Mouse (Mus musculus): ENCODE measurements at regions not wholly inside any gene's neighbourhood (a gene's known extent, or its start where the extent isn't known, plus 50 kb on each side); places are given as distances from the start of the nearest gene placed in this dataset.

DNA sequence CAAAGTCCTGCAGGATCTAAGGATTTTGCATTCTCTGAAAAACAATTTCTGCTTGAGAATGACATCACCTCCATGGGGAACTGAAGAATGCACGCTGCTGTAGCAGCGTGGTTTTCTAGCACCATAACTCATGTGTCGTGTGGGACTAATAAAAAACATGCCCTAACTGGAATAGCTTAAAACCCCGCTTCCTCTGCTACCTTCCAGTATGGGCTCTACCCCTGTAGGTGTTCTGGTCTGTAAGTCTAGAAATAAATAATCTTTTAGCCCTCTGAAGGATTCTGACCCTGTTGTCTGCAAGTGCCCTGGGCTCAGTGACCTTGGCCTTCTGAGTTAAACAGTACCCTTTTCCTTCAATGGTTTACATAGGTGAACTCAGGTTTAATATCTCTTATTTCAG is 282.8 kb downstream of the Stim2 start:
- H3K4me1 ChIP-seq (ENCODE audit: control insufficient read depth, insufficient read depth, low read length): no peaks in the 10 kb centered on the region
- TF ChIP-seq CTCF (IDR thresholded peaks at IDR 0.05; ENCODE audit: insufficient read depth, low read length): no peak
- no peak for TF ChIP-seq POLR2A (IDR thresholded peaks at IDR 0.05; ENCODE audit: borderline replicate concordance, extremely low read depth, low read depth, low read length)
- 66% methylated on average over 4 of the region's 4 CpGs for WGBS
- no peak for DNase-seq
- no peak overlapping the region for H3K4me3 ChIP-seq (replicated peaks; ENCODE audit: extremely low read depth, low read depth, low read length)

DNA sequence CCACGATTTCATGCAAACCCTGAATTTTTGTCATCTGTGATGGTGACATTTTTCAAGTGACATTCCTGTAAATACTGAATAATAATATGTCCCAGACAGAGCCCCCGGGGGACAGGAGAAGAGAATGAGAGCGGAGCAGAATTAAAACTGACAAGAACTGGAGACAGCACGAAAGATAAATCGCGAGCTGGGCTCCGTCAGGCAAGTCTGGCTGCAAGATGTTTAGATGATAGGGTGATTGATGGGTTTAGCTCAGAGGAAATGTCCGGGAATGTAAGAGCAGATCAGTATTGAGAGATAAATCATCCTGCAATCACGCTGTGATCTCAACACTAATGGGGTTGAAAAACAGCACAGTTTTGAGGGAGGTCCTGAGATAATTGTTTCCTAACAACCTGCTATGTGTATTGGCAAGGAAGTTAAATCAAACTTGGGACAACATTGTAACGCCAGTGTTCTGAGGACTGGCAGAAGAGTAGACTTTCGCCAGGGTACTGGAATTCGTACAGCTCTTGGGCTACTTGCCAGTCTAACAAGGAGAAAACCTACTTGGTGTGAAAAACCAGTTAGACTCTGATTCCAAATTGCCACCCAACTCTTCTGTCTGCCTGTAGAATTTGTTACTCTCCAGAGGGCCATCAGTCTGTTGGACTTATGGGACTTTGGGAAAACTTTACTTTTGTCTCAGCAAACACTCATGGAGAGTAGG is 292.2 kb downstream of the Stim2 start:
- Histone ChIP-seq H3K4me3 (replicated peaks; ENCODE audit: extremely low read depth, low read depth, low read length) (no peak overlapping the region), H3K4me1 (ENCODE audit: control insufficient read depth, insufficient read depth, low read length) (peaks cover 3% of the 10 kb centered on the region; the same call in 1 of the 2 replicates)
- TF ChIP-seq POLR2A (IDR thresholded peaks at IDR 0.05; ENCODE audit: borderline replicate concordance, extremely low read depth, low read depth, low read length): no peak
- no peak for TF ChIP-seq CTCF (IDR thresholded peaks at IDR 0.05; ENCODE audit: insufficient read depth, low read length)
- no peak for DNase-seq
- WGBS: 19% methylated on average over 12 of the region's 12 CpGs

DNA sequence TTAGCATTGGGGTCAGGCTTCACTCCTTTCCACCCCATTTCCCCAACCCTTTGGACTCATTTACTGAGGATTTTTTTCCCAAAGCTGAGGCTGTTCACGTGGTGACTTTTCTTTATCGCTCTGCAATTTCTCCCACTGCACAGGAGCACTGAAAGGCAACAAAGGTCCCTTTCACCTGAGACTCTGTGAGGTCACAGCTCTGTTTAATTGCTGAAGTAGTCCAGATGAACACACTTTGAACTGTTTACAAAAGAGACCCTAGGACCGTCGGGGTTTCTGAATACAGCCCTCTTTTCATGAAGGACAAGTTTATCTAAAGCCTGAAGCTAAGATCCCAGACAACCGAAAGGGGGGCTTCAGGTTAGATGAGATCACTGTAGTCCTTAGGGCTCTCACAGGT is 293.6 kb downstream of the Stim2 start:
- DNase-seq: no peak
- 38% methylated on average over 5 of the region's 5 CpGs for WGBS

DNA sequence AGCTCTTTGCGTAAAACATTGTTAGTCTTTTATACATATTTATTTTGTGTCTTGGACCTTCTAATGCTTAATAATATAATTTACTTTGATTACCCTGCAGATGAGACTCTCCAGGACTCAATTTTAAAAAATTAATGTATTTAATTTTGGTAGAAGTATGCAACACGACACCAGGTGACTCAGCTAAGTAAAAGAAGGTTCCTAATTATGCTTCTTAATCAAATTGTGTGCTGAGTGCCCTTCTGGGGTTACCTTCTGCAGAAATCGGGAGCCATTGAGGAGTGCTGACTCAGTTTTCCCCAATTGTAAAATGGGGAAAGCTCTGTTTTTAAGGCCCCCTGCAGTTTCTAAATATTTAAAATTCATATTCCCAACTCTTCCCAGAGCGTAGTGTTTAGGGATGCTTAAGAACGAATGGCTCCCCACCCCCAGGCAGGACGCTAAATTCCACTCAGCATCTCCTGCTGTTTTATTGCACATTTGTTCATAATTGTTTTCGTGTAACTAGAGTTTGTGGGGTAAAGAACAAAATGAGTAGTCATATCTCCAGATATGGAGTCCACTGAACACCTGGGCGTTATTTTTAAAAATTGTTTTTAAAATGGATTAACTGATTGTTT is 315.5 kb downstream of the Stim2 start:
- H3K4me3 ChIP-seq (replicated peaks; ENCODE audit: extremely low read depth, low read depth, low read length): no peak overlapping the region
- WGBS: 82% methylated on average over 8 of the region's 8 CpGs
- TF ChIP-seq POLR2A (IDR thresholded peaks at IDR 0.05; ENCODE audit: borderline replicate concordance, extremely low read depth, low read depth, low read length) (no peak), CTCF (IDR thresholded peaks at IDR 0.05; ENCODE audit: insufficient read depth, low read length) (no peak)
- no peaks in the 10 kb centered on the region for H3K4me1 ChIP-seq (ENCODE audit: control insufficient read depth, insufficient read depth, low read length)
- no peak for DNase-seq

More for the DNA sequence above, 293.6 kb downstream of the Stim2 start:
- TF ChIP-seq POLR2A (IDR thresholded peaks at IDR 0.05; ENCODE audit: borderline replicate concordance, extremely low read depth, low read depth, low read length): no peak
- TF ChIP-seq CTCF (IDR thresholded peaks at IDR 0.05; ENCODE audit: insufficient read depth, low read length): no peak
- H3K4me3 ChIP-seq (replicated peaks; ENCODE audit: extremely low read depth, low read depth, low read length): no peak overlapping the region
- H3K4me1 ChIP-seq (ENCODE audit: control insufficient read depth, insufficient read depth, low read length): peaks cover 3% of the 10 kb centered on the region; the same call in 1 of the 2 replicates

DNA sequence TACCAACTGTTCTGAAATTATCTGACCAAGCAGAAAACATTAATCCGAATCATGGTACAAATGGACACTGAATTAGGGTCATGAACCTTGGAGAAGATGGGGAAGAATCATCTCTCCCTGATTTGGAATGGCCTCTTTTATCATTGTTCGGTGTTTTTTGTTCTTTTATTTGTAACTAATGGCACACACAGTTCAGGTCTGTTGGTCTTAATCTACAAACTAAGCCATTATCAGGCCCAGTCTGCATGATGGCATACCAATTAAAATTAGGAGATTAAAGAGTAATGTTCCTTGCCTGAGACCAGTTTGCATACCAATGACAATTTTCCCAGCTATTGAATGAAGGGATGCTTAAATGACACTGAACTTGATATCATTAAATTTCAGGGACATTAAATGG is 332.1 kb downstream of the Stim2 start:
- no peak for TF ChIP-seq POLR2A (IDR thresholded peaks at IDR 0.05; ENCODE audit: borderline replicate concordance, extremely low read depth, low read depth, low read length)
- 81% methylated on average over 2 of the region's 2 CpGs for WGBS
- no peak for DNase-seq
- Histone ChIP-seq H3K4me3 (replicated peaks; ENCODE audit: extremely low read depth, low read depth, low read length) (no peak overlapping the region), H3K4me1 (ENCODE audit: control insufficient read depth, insufficient read depth, low read length) (no peaks in the 10 kb centered on the region)

DNA sequence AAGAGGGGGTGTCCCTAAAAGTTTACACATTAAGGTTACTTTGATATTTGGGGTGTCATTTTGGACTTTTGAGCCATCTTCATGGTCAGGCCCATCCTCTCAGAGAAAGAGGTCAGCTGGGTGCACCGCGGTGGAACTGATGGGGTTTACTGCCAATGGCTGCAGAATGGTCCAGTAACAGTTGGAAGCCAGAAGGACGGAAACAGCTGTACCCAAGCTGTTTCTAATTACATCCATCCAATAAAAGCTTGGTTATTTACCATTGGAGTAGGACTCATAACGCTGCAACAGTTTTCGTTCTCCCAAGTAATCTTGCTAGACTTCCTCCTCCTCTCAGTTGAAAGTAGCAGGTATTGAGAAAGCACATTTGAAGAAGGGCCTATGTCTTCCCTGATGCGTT is 344.7 kb downstream of the Stim2 start:
- no peak for DNase-seq
- TF ChIP-seq CTCF (IDR thresholded peaks at IDR 0.05; ENCODE audit: insufficient read depth, low read length) (no peak), POLR2A (IDR thresholded peaks at IDR 0.05; ENCODE audit: borderline replicate concordance, extremely low read depth, low read depth, low read length) (no peak)
- 77% methylated on average over 6 of the region's 6 CpGs for WGBS
- no peaks in the 10 kb centered on the region for H3K4me1 ChIP-seq (ENCODE audit: control insufficient read depth, insufficient read depth, low read length)
- H3K4me3 ChIP-seq (replicated peaks; ENCODE audit: extremely low read depth, low read depth, low read length): no peak overlapping the region

DNA sequence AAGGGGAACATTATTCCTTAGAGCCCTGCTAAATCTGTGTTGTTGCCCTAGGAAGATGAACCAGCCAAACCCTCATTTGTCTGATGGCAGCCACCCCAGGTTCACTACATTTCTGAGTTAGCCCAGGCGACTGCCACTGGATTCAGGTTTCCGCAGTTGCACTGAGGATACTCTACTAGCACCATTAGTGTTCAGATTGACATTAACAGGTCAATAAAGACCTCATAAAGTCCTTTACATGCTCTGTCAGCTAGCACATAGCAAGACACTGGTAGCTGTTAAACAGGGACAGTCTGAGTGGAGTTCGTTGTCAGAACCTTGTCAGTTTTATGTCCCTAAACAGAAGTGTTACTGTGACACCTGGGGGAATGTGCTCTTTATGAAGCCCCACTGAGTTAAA is 345.1 kb downstream of the Stim2 start:
- Histone ChIP-seq H3K4me1 (ENCODE audit: control insufficient read depth, insufficient read depth, low read length) (no peaks in the 10 kb centered on the region), H3K4me3 (replicated peaks; ENCODE audit: extremely low read depth, low read depth, low read length) (no peak overlapping the region)
- DNase-seq: no peak
- 76% methylated on average over 3 of the region's 3 CpGs for WGBS
- TF ChIP-seq CTCF (IDR thresholded peaks at IDR 0.05; ENCODE audit: insufficient read depth, low read length): no peak
- TF ChIP-seq POLR2A (IDR thresholded peaks at IDR 0.05; ENCODE audit: borderline replicate concordance, extremely low read depth, low read depth, low read length): no peak

DNA sequence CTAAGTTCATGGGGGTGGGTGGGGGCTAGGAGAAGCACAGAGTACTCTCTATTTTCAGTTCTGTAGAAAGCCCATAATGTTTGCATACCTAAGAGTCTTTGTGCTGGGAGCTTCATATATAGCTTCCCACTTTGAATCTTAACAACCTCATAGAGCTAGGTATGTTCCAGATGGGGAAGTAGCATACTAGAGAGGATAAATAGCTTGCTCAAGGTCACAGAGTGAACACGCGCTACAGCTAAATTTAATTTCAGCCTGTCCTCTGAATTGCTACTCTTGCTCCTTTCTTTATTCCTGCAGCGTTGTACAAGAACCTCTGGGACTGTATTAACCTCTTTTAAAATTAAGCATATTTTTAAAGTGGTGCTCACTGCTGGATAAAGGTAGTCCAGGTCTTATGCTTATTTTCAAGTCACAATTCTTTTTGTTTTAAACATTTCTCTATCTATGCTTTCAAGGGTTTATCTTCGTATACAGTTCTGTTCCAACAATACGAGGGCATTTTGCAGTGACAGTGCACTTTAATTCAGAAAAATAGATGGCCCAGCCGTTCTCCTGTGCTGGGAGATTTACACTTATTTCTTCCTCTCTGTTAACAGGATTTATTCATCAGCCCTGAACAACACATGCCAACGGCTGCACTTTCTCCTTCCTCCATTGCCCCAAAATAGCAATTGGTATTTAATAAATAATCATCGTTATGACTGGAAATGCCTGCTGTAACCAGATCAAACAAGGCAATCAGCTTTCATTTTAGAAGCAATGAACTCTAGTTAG is 350.7 kb downstream of the Stim2 start:
- no peak overlapping the region for H3K4me3 ChIP-seq (replicated peaks; ENCODE audit: extremely low read depth, low read depth, low read length)
- TF ChIP-seq POLR2A (IDR thresholded peaks at IDR 0.05; ENCODE audit: borderline replicate concordance, extremely low read depth, low read depth, low read length): no peak
- no peak for TF ChIP-seq CTCF (IDR thresholded peaks at IDR 0.05; ENCODE audit: insufficient read depth, low read length)
- no peak for DNase-seq
- WGBS: 67% methylated on average over 8 of the region's 8 CpGs
- no peaks in the 10 kb centered on the region for H3K4me1 ChIP-seq (ENCODE audit: control insufficient read depth, insufficient read depth, low read length)

DNA sequence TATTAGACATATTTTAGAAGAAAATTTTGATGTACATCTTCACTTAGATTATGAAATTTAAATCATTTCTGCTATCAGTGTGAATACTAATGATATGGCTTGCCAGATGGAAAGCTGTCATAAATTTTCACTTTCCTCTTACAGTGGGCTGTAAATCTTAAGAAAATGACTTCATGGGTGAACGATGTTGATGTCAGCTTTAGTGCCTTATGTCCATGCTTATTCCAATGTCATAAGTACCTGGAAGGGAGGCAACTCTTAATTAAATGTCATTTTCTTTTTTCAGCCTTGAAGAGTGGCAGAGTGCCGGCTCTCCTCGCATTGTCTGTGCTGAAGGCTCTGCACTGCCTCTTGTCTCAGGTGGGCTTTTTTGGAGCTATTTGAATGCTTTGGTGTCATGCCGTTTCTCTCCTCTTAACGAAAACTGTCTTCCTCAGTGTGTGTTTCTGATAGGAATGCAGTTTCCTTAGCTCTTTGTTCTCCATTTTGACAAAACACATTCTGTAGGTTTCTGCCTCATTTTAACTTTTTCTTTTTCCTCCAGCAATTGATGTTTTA is 351.6 kb downstream of the Stim2 start:
- no peak for DNase-seq
- 74% methylated on average over 5 of the region's 5 CpGs for WGBS
- TF ChIP-seq POLR2A (IDR thresholded peaks at IDR 0.05; ENCODE audit: borderline replicate concordance, extremely low read depth, low read depth, low read length) (no peak), CTCF (IDR thresholded peaks at IDR 0.05; ENCODE audit: insufficient read depth, low read length) (no peak)
- no peaks in the 10 kb centered on the region for H3K4me1 ChIP-seq (ENCODE audit: control insufficient read depth, insufficient read depth, low read length)
- no peak overlapping the region for H3K4me3 ChIP-seq (replicated peaks; ENCODE audit: extremely low read depth, low read depth, low read length)
